Mouse (Mus musculus) embryonic fibroblast, embryonic 13.5 days (primary cell): ENCODE measurements around the gene Neu1. TPM values are rescaled to one million over a fixed set of nuclear protein-coding genes. Genes with fewer than 3 reads are reported as not detected.
A peak's percentile ranks its signal among the peaks of the same experiment; 100 is the strongest.

Experiments
- H3K27ac ChIP-seq: 2 replicates; pipeline ENCODE4 v1.5.1; 2012; ENCODE audit warnings: low read length, control low read depth, inconsistent platforms; ENCODE audit not compliant: insufficient read depth
- H3K4me1 ChIP-seq: 2 replicates; pipeline ENCODE4 v1.6.1; 2011; ENCODE audit warnings: low read length; ENCODE audit not compliant: control insufficient read depth, insufficient read depth
- H3K4me3 ChIP-seq: 2 replicates; pipeline ENCODE4 v1.5.1; 2011; ENCODE audit warnings: mild to moderate bottlenecking, control low read depth, low read length; ENCODE audit not compliant: insufficient read depth
- CTCF ChIP-seq: IDR thresholded peaks from 2 replicates; pipeline ENCODE4 v1.5.1; 2011; ENCODE audit warnings: mild to moderate bottlenecking, control low read depth, low read length, moderate library complexity, borderline replicate concordance; ENCODE audit not compliant: insufficient read depth
- POLR2A ChIP-seq: IDR thresholded peaks from 2 replicates; pipeline ENCODE4 v1.6.1; 2011; ENCODE audit warnings: low read depth, mild to moderate bottlenecking, control low read depth, low read length, moderate library complexity
- polyA plus RNA-seq: library from polyadenylated mRNA; stranded (reverse); fragments of >200 nt; gene quantifications from 2 replicates; pipeline ENCODE4 v1.2.4, GENCODE M21; 2011; ENCODE audit warnings: low read depth; ENCODE audit not compliant: missing spikeins, insufficient read length

Neu1 gene
- polyA plus RNA-seq, 1 experiment = 11.3 TPM

- H3K4me1 ChIP-seq = no peaks in the 10 kb centered on the region
- no peak overlapping the region for H3K4me3 ChIP-seq
- TF ChIP-seq CTCF = no peak
- H3K27ac ChIP-seq = no peak overlapping the region
Observed at GRCm38 (mm10) chr17:34902895-34903294, 28.2 kb upstream of the Neu1 start.

GRCm38 (mm10) chr17:34910982-34911381, 20.1 kb upstream of the Neu1 start:
- Histone ChIP-seq H3K27ac (no peak overlapping the region), H3K4me3 (no peak overlapping the region), H3K4me1 (no peaks in the 10 kb centered on the region)
- no peak for TF ChIP-seq POLR2A
- TF ChIP-seq CTCF = no peak

- Histone ChIP-seq H3K27ac (no peak overlapping the region), H3K4me3 (no peak overlapping the region), H3K4me1 (no peaks in the 10 kb centered on the region)
- TF ChIP-seq CTCF (peak; percentile 97), POLR2A (no peak)
Observed at GRCm38 (mm10) chr17:34911945-34912351, 19.1 kb upstream of the Neu1 start.

GRCm38 (mm10) chr17:34913930-34914665, 17.0 kb upstream of the Neu1 start, which contains the start of gene Slc44a4:
TSS of gene Slc44a4 (plus strand) at chr17:34914466.
- Histone ChIP-seq H3K27ac (no peak within 1 kb of the TSS), H3K4me1 (no peaks in the 10 kb centered on the region), H3K4me3 (no peak within 1 kb of the TSS)
- no peak for TF ChIP-seq POLR2A
- no peak for TF ChIP-seq CTCF

GRCm38 (mm10) chr17:34915410-34915831, 15.6 kb upstream of the Neu1 start:
- no peaks in the 10 kb centered on the region for H3K4me1 ChIP-seq
- no peak overlapping the region for H3K4me3 ChIP-seq
- TF ChIP-seq POLR2A = no peak
- TF ChIP-seq CTCF = 0 out of 2 replicates have a peak, but pooled peaks have one; percentile 20
- no peak overlapping the region for H3K27ac ChIP-seq

GRCm38 (mm10) chr17:34916316-34916715, 14.7 kb upstream of the Neu1 start:
- Histone ChIP-seq H3K4me1 (no peaks in the 10 kb centered on the region), H3K27ac (no peak overlapping the region), H3K4me3 (no peak overlapping the region)
- TF ChIP-seq CTCF = no peak
- TF ChIP-seq POLR2A = no peak

- H3K4me3 ChIP-seq = no peak overlapping the region
- no peak for TF ChIP-seq CTCF
- no peak for TF ChIP-seq POLR2A
- no peaks in the 10 kb centered on the region for H3K4me1 ChIP-seq
- H3K27ac ChIP-seq = no peak overlapping the region
Observed at GRCm38 (mm10) chr17:34917188-34917587, 13.9 kb upstream of the Neu1 start.

GRCm38 (mm10) chr17:34922939-34923338, 8.1 kb upstream of the Neu1 start:
- no peak overlapping the region for H3K4me3 ChIP-seq

GRCm38 (mm10) chr17:34924258-34924657, 6.8 kb upstream of the Neu1 start:
- no peak for TF ChIP-seq POLR2A
- TF ChIP-seq CTCF = no peak
- H3K4me3 ChIP-seq = no peak overlapping the region
- no peaks in the 10 kb centered on the region for H3K4me1 ChIP-seq
- H3K27ac ChIP-seq = no peak overlapping the region

More at GRCm38 (mm10) chr17:34922939-34923338, 8.1 kb upstream of the Neu1 start:
- Histone ChIP-seq H3K4me1 (no peaks in the 10 kb centered on the region), H3K27ac (no peak overlapping the region)
- no peak for TF ChIP-seq CTCF
- no peak for TF ChIP-seq POLR2A

GRCm38 (mm10) chr17:34927306-34928019, 3.6 kb upstream of the Neu1 start:
- Histone ChIP-seq H3K27ac (no peak overlapping the region), H3K4me1 (0 out of 2 replicates have a peak, but pooled peaks cover 2% of the 10 kb centered on the region), H3K4me3 (no peak overlapping the region)
- TF ChIP-seq POLR2A (no peak), CTCF (no peak)

GRCm38 (mm10) chr17:34928841-34929240, 2.2 kb upstream of the Neu1 start:
- H3K4me1 ChIP-seq = 0 out of 2 replicates have a peak, but pooled peaks cover 2% of the 10 kb centered on the region
- TF ChIP-seq CTCF (no peak), POLR2A (no peak)

More at GRCm38 (mm10) chr17:34928841-34929240, 2.2 kb upstream of the Neu1 start:
- Histone ChIP-seq H3K4me3 (no peak overlapping the region), H3K27ac (no peak overlapping the region)
